Mouse (Mus musculus): Measurements from ENCODE around the gene Golt1a. TPM values are rescaled to one million over a fixed set of nuclear protein-coding genes. Genes with fewer than 3 reads are reported as not detected.

Gene Golt1a
- polyA plus RNA-seq, 1 experiment: 0.07 TPM

DNA sequence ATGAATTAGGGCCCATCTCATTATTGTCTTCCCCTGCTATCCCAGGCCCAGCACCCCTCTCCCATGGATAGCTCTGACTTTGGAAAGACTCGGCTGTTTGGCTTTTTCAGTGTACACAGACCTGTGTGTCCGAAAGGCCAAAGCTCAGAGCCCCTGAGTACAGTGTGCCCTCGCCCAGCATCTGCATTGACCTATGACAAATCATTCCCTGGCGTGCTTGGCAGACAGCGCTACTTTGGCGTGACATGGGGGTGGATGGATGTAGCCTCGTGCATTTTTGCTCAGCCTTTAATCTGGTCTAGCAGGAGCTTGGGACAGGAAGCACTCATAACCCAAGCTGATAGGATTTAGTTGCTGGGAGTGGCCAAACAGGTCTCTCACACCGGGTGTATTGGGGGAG, 62.5 kb downstream of the Golt1a start:
- 65% methylated on average over 8 of the region's 8 CpGs for WGBS
- Histone ChIP-seq H3K36me3 (ENCODE audit: control insufficient read depth, insufficient read depth, low read length) (no peaks in the 10 kb centered on the region), H3K4me3 (ENCODE audit: control insufficient read depth, insufficient read depth, low read length) (no peak overlapping the region), H3K4me1 (replicated peaks; ENCODE audit: control insufficient read depth, insufficient read depth, low read length) (no peaks in the 10 kb centered on the region; the same call in 1 of the 2 replicates), H3K27ac (ENCODE audit: control insufficient read depth, insufficient read depth, low read length) (no peak overlapping the region), H3K27me3 (ENCODE audit: control insufficient read depth, insufficient read depth, low read length) (no peaks in the 10 kb centered on the region)
- no peak for DNase-seq
- TF ChIP-seq POLR2A (IDR thresholded peaks at IDR 0.05; ENCODE audit: control insufficient read depth, extremely low read depth, insufficient read depth, low read length, poor library complexity) (no peak), CTCF (IDR thresholded peaks at IDR 0.05; ENCODE audit: borderline replicate concordance, control insufficient read depth, extremely low read depth, insufficient read depth, low read length, poor library complexity) (no peak)

Other genes with a start within 250 kb of the Golt1a start
- gene Ppp1r15b, start 178.7 kb upstream of the Golt1a start, polyA plus RNA-seq (2012; rRNA removed): 45.8 and 55.0 TPM in 2 replicates
- gene Plekha6, start 145.6 kb upstream of the Golt1a start, polyA plus RNA-seq (2012; rRNA removed): 5.1 and 9.4 TPM in 2 replicates
- gene Kiss1, start 12.1 kb downstream of the Golt1a start, polyA plus RNA-seq (2012; rRNA removed): 0.37 TPM in 1 of 2 replicates, not detected in the other
- 0.22 and 0.65 TPM in 2 replicates for gene Ren1, start 40.7 kb downstream of the Golt1a start, polyA plus RNA-seq (2012; rRNA removed)
- gene Etnk2, start 53.8 kb downstream of the Golt1a start, polyA plus RNA-seq (2012; rRNA removed): 0.18 and 0.80 TPM in 2 replicates
- 17.2 and 22.1 TPM in 2 replicates for gene Sox13, start 114.6 kb downstream of the Golt1a start, polyA plus RNA-seq (2012; rRNA removed)